ENCODE assay signal across 8 mouse cellular contexts in genomic region chr19:45781676-45782075, GRCm38 (mm10). TPM values are rescaled to one million over a fixed set of nuclear protein-coding genes. Genes with fewer than 3 reads are reported as not detected.
DNase-seq lines count a peak whose midpoint lies in the region; ATAC-seq and TF ChIP-seq lines count a peak whose summit lies in the region.

No protein-coding gene starts in this region.

- no peak overlapping the region for H3K27ac ChIP-seq in kidney, adult 2 months (ENCODE audit: insufficient read depth, low read depth, low read length)
- H3K27ac ChIP-seq in hindbrain, embryonic 13.5 days, result no peak overlapping the region
- H3K27ac ChIP-seq in midbrain, embryonic 13.5 days, result no peak overlapping the region

- peaks cover 5% of the 10 kb centered on the region for H3K36me3 ChIP-seq in kidney, adult 2 months (ENCODE audit: control insufficient read depth, insufficient read depth, low read length)
- H3K36me3 ChIP-seq in hindbrain, embryonic 13.5 days, result peaks cover 30% of the 10 kb centered on the region
- H3K36me3 ChIP-seq in midbrain, embryonic 13.5 days, result peaks cover 27% of the 10 kb centered on the region

- peak overlapping the region; percentile 100 for H3K9ac ChIP-seq in hindbrain, embryonic 13.5 days
- H3K9ac ChIP-seq in midbrain, embryonic 13.5 days (replicated peaks), result peak overlapping the region; percentile 99

- ATAC-seq in hindbrain, embryonic 13.5 days (ENCODE audit: low FRiP score), result no peak
- no peak for ATAC-seq in midbrain, embryonic 13.5 days

- intact Hi-C loops in left cerebral cortex, postnatal 4 days (cut with DNase I), result no loop called here

- no peaks in the 10 kb centered on the region for H3K9me3 ChIP-seq in hindbrain, embryonic 13.5 days
- H3K9me3 ChIP-seq in midbrain, embryonic 13.5 days, result no peaks in the 10 kb centered on the region

- no peak for DNase-seq in kidney, adult 2 months
- no peak for DNase-seq in kidney, adult 8-10 months
- peak; percentile 30 for DNase-seq in adipocyte (ENCODE audit: low spot score)
- DNase-seq in adrenal gland, adult (ENCODE audit: inconsistent age in 2 of 2, low spot score in 1 of 2), result no peak
- no peak for DNase-seq in thymus, postnatal 4 days
- no peak for DNase-seq in left cerebral cortex, postnatal 4 days

- 33% methylated on average over 8 of the region's 8 CpGs for WGBS in kidney, adult 2 months
- 61% methylated on average over 8 of the region's 8 CpGs for WGBS in hindbrain, embryonic 13.5 days
- whole genome bisulfite sequencing in midbrain, embryonic 13.5 days, result 65% methylated on average over 8 of the region's 8 CpGs

- no peaks in the 10 kb centered on the region for H3K27me3 ChIP-seq in kidney, adult 2 months (replicated peaks; ENCODE audit: control insufficient read depth, insufficient read depth, low read length)
- no peaks in the 10 kb centered on the region for H3K27me3 ChIP-seq in hindbrain, embryonic 13.5 days
- H3K27me3 ChIP-seq in midbrain, embryonic 13.5 days, result no peaks in the 10 kb centered on the region

- no peak for TF ChIP-seq POLR2A in kidney, adult 2 months (IDR thresholded peaks at IDR 0.05; ENCODE audit: low read depth, low read length)

- H3K4me3 ChIP-seq in kidney, adult 2 months (ENCODE audit: insufficient read depth, low read depth, low read length), result peak overlapping the region; percentile 19; the same call in 1 of the 2 replicates
- H3K4me3 ChIP-seq in hindbrain, embryonic 13.5 days, result peak overlapping the region; percentile 99
- H3K4me3 ChIP-seq in midbrain, embryonic 13.5 days (replicated peaks), result peak overlapping the region; percentile 100

- H3K4me1 ChIP-seq in kidney, adult 2 months (ENCODE audit: control insufficient read depth, insufficient read depth, low read length), result peaks cover 19% of the 10 kb centered on the region
- peaks cover 40% of the 10 kb centered on the region for H3K4me1 ChIP-seq in hindbrain, embryonic 13.5 days (replicated peaks)
- peaks cover 48% of the 10 kb centered on the region for H3K4me1 ChIP-seq in midbrain, embryonic 13.5 days (replicated peaks)

- peak overlapping the region; percentile 82 for H3K4me2 ChIP-seq in hindbrain, embryonic 13.5 days
- peak overlapping the region; percentile 65 for H3K4me2 ChIP-seq in midbrain, embryonic 13.5 days (replicated peaks)

- no peak for TF ChIP-seq CTCF in kidney, adult 2 months (conservative IDR thresholded peaks at IDR 0.05; ENCODE audit: insufficient read depth, insufficient read length, low read depth, low read length)

RNA-seq across cellular contexts. Expression of gene Mgea5, which starts 2.0 kb away (rescaled TPM):
- 22.6 and 27.3 TPM in 2 replicates for polyA plus RNA-seq in kidney, adult 2 months (2012; rRNA removed)
- polyA plus RNA-seq in hindbrain, embryonic 13.5 days (2015; fragmentation: Nextera tagmentation; extraction: Ambion mirVana), result 86.8 and 88.0 TPM in 2 replicates
- 96.2 and 102 TPM in 2 replicates for polyA plus RNA-seq in midbrain, embryonic 13.5 days (2015; fragmentation: Nextera tagmentation; extraction: Ambion mirVana)
- total RNA-seq in left cerebral cortex, postnatal 4 days (2021), result 100 to 1,000 TPM; 207 to 210 TPM

RNA-seq across cellular contexts. Expression of gene Npm3, which starts 32.3 kb away (rescaled TPM):
- 36.9 and 42.3 TPM in 2 replicates for polyA plus RNA-seq in kidney, adult 2 months (2012; rRNA removed)
- 5.3 and 6.5 TPM in 2 replicates for polyA plus RNA-seq in hindbrain, embryonic 13.5 days (2015; fragmentation: Nextera tagmentation; extraction: Ambion mirVana)
- polyA plus RNA-seq in midbrain, embryonic 13.5 days (2015; fragmentation: Nextera tagmentation; extraction: Ambion mirVana), result 6.2 and 7.8 TPM in 2 replicates
- 10 to 100 TPM; 26.3 to 31.6 TPM for total RNA-seq in left cerebral cortex, postnatal 4 days (2021)

RNA-seq across cellular contexts. Expression of gene Kcnip2, which starts 34.2 kb away (rescaled TPM):
- 9.2 and 9.4 TPM in 2 replicates for polyA plus RNA-seq in kidney, adult 2 months (2012; rRNA removed)
- 5.1 and 6.8 TPM in 2 replicates for polyA plus RNA-seq in hindbrain, embryonic 13.5 days (2015; fragmentation: Nextera tagmentation; extraction: Ambion mirVana)
- polyA plus RNA-seq in midbrain, embryonic 13.5 days (2015; fragmentation: Nextera tagmentation; extraction: Ambion mirVana), result 2.8 and 3.0 TPM in 2 replicates
- total RNA-seq in left cerebral cortex, postnatal 4 days (2021), result 10 to 100 TPM; 61.2 to 67.7 TPM

RNA-seq across cellular contexts. Expression of gene Fgf8, which starts 39.0 kb away (rescaled TPM):
- not detected in 2 replicates for polyA plus RNA-seq in kidney, adult 2 months (2012; rRNA removed)
- 0.44 and 0.95 TPM in 2 replicates for polyA plus RNA-seq in hindbrain, embryonic 13.5 days (2015; fragmentation: Nextera tagmentation; extraction: Ambion mirVana)
- 2.1 and 2.8 TPM in 2 replicates for polyA plus RNA-seq in midbrain, embryonic 13.5 days (2015; fragmentation: Nextera tagmentation; extraction: Ambion mirVana)
- total RNA-seq in left cerebral cortex, postnatal 4 days (2021), result not detected

Comparison
In these comparisons a context has a peak if more than half of its experiments do, and no peak if none do; other contexts are left out.
1. H3K4me3 ChIP-seq: peak in every context shown above with its lines; median percentile 100 in midbrain, embryonic 13.5 days; 99 in hindbrain, embryonic 13.5 days; 19 in kidney, adult 2 months.